Mouse (Mus musculus) lung, postnatal 0 days (tissue): ENCODE measurements at regions not wholly inside any gene's neighbourhood (a gene's known extent, or its start where the extent isn't known, plus 50 kb on each side); places are given as distances from the start of the nearest gene placed in this dataset.
A peak's percentile ranks its signal among the peaks of the same experiment; 100 is the strongest.

Experiments
- ATAC-seq: fragments of 200-750 bp; cut with Nextera tagmentation; 2 replicates; pipeline ENCODE4 v1.8.0; 2017; ENCODE audit warnings: moderate library complexity
- DNase-seq: peaks from one replicate; pipeline ENCODE4 v3.0.0-alpha.2; 2016; ENCODE audit warnings: low spot score
- H3K27ac ChIP-seq: fragments of 300-500 bp; sonication (generic); 2 replicates; pipeline ENCODE4 v1.5.1; 2014; ENCODE audit warnings: antibody characterized with exemption, mild to moderate bottlenecking, low read length, mixed read lengths
- H3K27me3 ChIP-seq: fragments of 300-500 bp; sonication (generic); replicated peaks from 2 replicates; pipeline ENCODE4 v1.6.1; 2014; ENCODE audit warnings: low read length, mixed read lengths; ENCODE audit not compliant: insufficient read depth
- H3K36me3 ChIP-seq: fragments of 300-500 bp; sonication (generic); 2 replicates; pipeline ENCODE4 v1.6.1; 2014; ENCODE audit warnings: low read length, mixed read lengths; ENCODE audit not compliant: insufficient read depth
- H3K4me1 ChIP-seq: fragments of 300-500 bp; sonication (generic); 2 replicates; pipeline ENCODE4 v1.6.1; 2014; ENCODE audit warnings: antibody characterized with exemption, low read depth, low read length, mixed read lengths; ENCODE audit not compliant: insufficient read depth
- H3K4me2 ChIP-seq: fragments of 300-500 bp; sonication (generic); replicated peaks from 2 replicates; pipeline ENCODE4 v1.6.1; 2014; ENCODE audit warnings: low read depth, mild to moderate bottlenecking, low read length, moderate library complexity, mixed read lengths
- H3K4me3 ChIP-seq: fragments of 300-500 bp; sonication (generic); 2 replicates; pipeline ENCODE4 v1.5.1; 2014; ENCODE audit warnings: low read depth, low read length
- H3K9ac ChIP-seq: fragments of 300-500 bp; sonication (generic); replicated peaks from 2 replicates; pipeline ENCODE4 v1.6.1; 2014; ENCODE audit warnings: low read depth, mild to moderate bottlenecking
- H3K9me3 ChIP-seq: fragments of 300-500 bp; sonication (generic); 2 replicates; pipeline ENCODE4 v1.6.1; 2016; ENCODE audit warnings: low read length, mixed read lengths
- CTCF ChIP-seq: IDR thresholded peaks from 2 replicates; pipeline ENCODE4 v1.5.1; 2016; ENCODE audit warnings: antibody characterized with exemption, mild to moderate bottlenecking
- EP300 ChIP-seq: IDR thresholded peaks from 2 replicates; pipeline ENCODE4 v1.6.1; 2016; ENCODE audit warnings: antibody characterized with exemption, mild to moderate bottlenecking, control low read depth
- WGBS: fragments of 180-500 bp; shearing (Covaris S2); extraction: QIAGEN DNeasy Blood & Tissue Kit; methylation state at CpG from one replicate; pipeline ENCODE4 v1.1.7; 2014; 5-methylcytosine and 5-hydroxymethylcytosine counted together

- ATAC-seq, result no peak
- no peak overlapping the region for H3K9ac ChIP-seq
- no peaks in the 10 kb centered on the region for H3K4me1 ChIP-seq
- no peak overlapping the region for H3K4me3 ChIP-seq
- no peaks in the 10 kb centered on the region for H3K36me3 ChIP-seq
- no peak for DNase-seq
- H3K27me3 ChIP-seq, result no peaks in the 10 kb centered on the region
- H3K9me3 ChIP-seq, result no peaks in the 10 kb centered on the region
- H3K4me2 ChIP-seq, result no peak overlapping the region
- H3K27ac ChIP-seq, result no peak overlapping the region
- no peak for TF ChIP-seq EP300
- TF ChIP-seq CTCF, result no peak
- whole genome bisulfite sequencing, result 71% methylated on average over 9 of the region's 9 CpGs
Observed at GRCm38 (mm10) chr17:7680658-7681057, 146.4 kb downstream of the Fndc1 start.

GRCm38 (mm10) chr17:7679786-7680185 is 147.3 kb downstream of the Fndc1 start:
- DNase-seq (no peak), ATAC-seq (no peak)
- Histone ChIP-seq H3K9ac (no peak overlapping the region), H3K9me3 (no peaks in the 10 kb centered on the region), H3K27me3 (no peaks in the 10 kb centered on the region), H3K27ac (no peak overlapping the region), H3K36me3 (no peaks in the 10 kb centered on the region), H3K4me1 (no peaks in the 10 kb centered on the region), H3K4me3 (no peak overlapping the region), H3K4me2 (no peak overlapping the region)
- no peak for TF ChIP-seq CTCF
- no peak for TF ChIP-seq EP300

GRCm38 (mm10) chr17:7678898-7679297 is 148.2 kb downstream of the Fndc1 start:
- no peak overlapping the region for H3K27ac ChIP-seq
- no peaks in the 10 kb centered on the region for H3K4me1 ChIP-seq
- H3K9ac ChIP-seq, result no peak overlapping the region
- H3K4me2 ChIP-seq, result no peak overlapping the region
- no peak overlapping the region for H3K4me3 ChIP-seq
- DNase-seq, result peak; percentile 75
- no peaks in the 10 kb centered on the region for H3K36me3 ChIP-seq
- no peaks in the 10 kb centered on the region for H3K9me3 ChIP-seq
- no peaks in the 10 kb centered on the region for H3K27me3 ChIP-seq
- ATAC-seq, result peak; percentile 56
- WGBS, result 55% methylated on average over 9 of the region's 9 CpGs
- no peak for TF ChIP-seq CTCF
- TF ChIP-seq EP300, result no peak

GRCm38 (mm10) chr17:7677796-7678195 is 149.3 kb downstream of the Fndc1 start:
- Histone ChIP-seq H3K4me3 (no peak overlapping the region), H3K9me3 (no peaks in the 10 kb centered on the region), H3K36me3 (no peaks in the 10 kb centered on the region), H3K27ac (no peak overlapping the region), H3K9ac (no peak overlapping the region), H3K4me2 (no peak overlapping the region), H3K4me1 (no peaks in the 10 kb centered on the region), H3K27me3 (no peaks in the 10 kb centered on the region)
- WGBS, result 87% methylated on average over 7 of the region's 7 CpGs
- TF ChIP-seq CTCF, result no peak
- TF ChIP-seq EP300, result no peak
- DNase-seq (no peak), ATAC-seq (no peak)

- H3K36me3 ChIP-seq, result no peaks in the 10 kb centered on the region
- no peaks in the 10 kb centered on the region for H3K9me3 ChIP-seq
- DNase-seq, result no peak
- no peak for ATAC-seq
- no peak overlapping the region for H3K4me3 ChIP-seq
- H3K4me2 ChIP-seq, result no peak overlapping the region
- WGBS, result 72% methylated on average over 8 of the region's 8 CpGs
- TF ChIP-seq EP300, result no peak
- TF ChIP-seq CTCF, result no peak
- no peak overlapping the region for H3K9ac ChIP-seq
- H3K27me3 ChIP-seq, result no peaks in the 10 kb centered on the region
- no peak overlapping the region for H3K27ac ChIP-seq
- no peaks in the 10 kb centered on the region for H3K4me1 ChIP-seq
Observed at GRCm38 (mm10) chr17:7677301-7677700, 149.8 kb downstream of the Fndc1 start.

GRCm38 (mm10) chr17:7676776-7677175 is 150.3 kb downstream of the Fndc1 start:
- 87% methylated on average over 2 of the region's 2 CpGs for WGBS

GRCm38 (mm10) chr17:7674511-7674910 is 152.6 kb downstream of the Fndc1 start:
- no peaks in the 10 kb centered on the region for H3K4me1 ChIP-seq
- 100% methylated on average over 2 of the region's 2 CpGs for WGBS
- ATAC-seq, result no peak

More at GRCm38 (mm10) chr17:7676776-7677175, 150.3 kb downstream of the Fndc1 start:
- no peak overlapping the region for H3K4me3 ChIP-seq
- no peak overlapping the region for H3K9ac ChIP-seq
- H3K4me1 ChIP-seq, result no peaks in the 10 kb centered on the region
- no peaks in the 10 kb centered on the region for H3K27me3 ChIP-seq
- no peaks in the 10 kb centered on the region for H3K9me3 ChIP-seq
- no peak for ATAC-seq
- no peak for TF ChIP-seq EP300
- no peak for TF ChIP-seq CTCF
- no peak overlapping the region for H3K4me2 ChIP-seq
- H3K27ac ChIP-seq, result no peak overlapping the region
- no peaks in the 10 kb centered on the region for H3K36me3 ChIP-seq
- no peak for DNase-seq

More at GRCm38 (mm10) chr17:7674511-7674910, 152.6 kb downstream of the Fndc1 start:
- Histone ChIP-seq H3K27ac (no peak overlapping the region), H3K36me3 (no peaks in the 10 kb centered on the region), H3K9ac (no peak overlapping the region), H3K27me3 (no peaks in the 10 kb centered on the region), H3K9me3 (no peaks in the 10 kb centered on the region), H3K4me2 (no peak overlapping the region), H3K4me3 (no peak overlapping the region)
- TF ChIP-seq EP300, result no peak
- no peak for TF ChIP-seq CTCF
- no peak for DNase-seq
